Mouse (Mus musculus): ENCODE results near the gene Rarg. TPM values are rescaled to one million over a fixed set of nuclear protein-coding genes. Genes with fewer than 3 reads are reported as not detected.

Rarg gene
- polyA plus RNA-seq, 1 experiment from 2014 or later: 6.2 TPM

- H3K27me3 ChIP-seq (ENCODE audit: control insufficient read depth, insufficient read depth, low read length): no peaks in the 10 kb centered on the region
- H3K4me3 ChIP-seq (replicated peaks; ENCODE audit: low read length): no peak overlapping the region
- H3K9me3 ChIP-seq (ENCODE audit: control insufficient read depth, low read length): no peaks in the 10 kb centered on the region
- ATAC-seq (ENCODE audit: low FRiP score): no peak
- peaks cover 7% of the 10 kb centered on the region; the same call in 1 of the 2 replicates for H3K36me3 ChIP-seq (replicated peaks; ENCODE audit: control insufficient read depth, insufficient read depth)
- no peak overlapping the region for H3K27ac ChIP-seq
- H3K4me1 ChIP-seq (replicated peaks; ENCODE audit: control insufficient read depth, insufficient read depth, low read length): no peaks in the 10 kb centered on the region
- 94% methylated on average over 10 of the region's 10 CpGs for WGBS
- no peak overlapping the region for H3K9ac ChIP-seq
- H3K4me2 ChIP-seq (replicated peaks): no peak overlapping the region
- no peak for DNase-seq (ENCODE audit: low spot score)
Observed at GRCm38 (mm10) chr15:102188096-102188495, 69.2 kb downstream of the Rarg start.

- Histone ChIP-seq H3K9ac (no peak overlapping the region), H3K36me3 (replicated peaks; ENCODE audit: control insufficient read depth, insufficient read depth) (peaks cover 7% of the 10 kb centered on the region; the same call in 1 of the 2 replicates), H3K9me3 (ENCODE audit: control insufficient read depth, low read length) (no peaks in the 10 kb centered on the region), H3K4me3 (replicated peaks; ENCODE audit: low read length) (no peak overlapping the region), H3K4me1 (replicated peaks; ENCODE audit: control insufficient read depth, insufficient read depth, low read length) (no peaks in the 10 kb centered on the region), H3K27ac (no peak overlapping the region), H3K27me3 (ENCODE audit: control insufficient read depth, insufficient read depth, low read length) (no peaks in the 10 kb centered on the region), H3K4me2 (replicated peaks) (no peak overlapping the region)
- WGBS: 83% methylated on average over 11 of the region's 11 CpGs
- no peak for DNase-seq (ENCODE audit: low spot score)
- no peak for ATAC-seq (ENCODE audit: low FRiP score)
Observed at GRCm38 (mm10) chr15:102186239-102186638, 71.1 kb downstream of the Rarg start.

Other genes starting within 250 kb of the Rarg start
- gene Krt18, start 229.3 kb downstream of the Rarg start, polyA plus RNA-seq (2014; fragmentation: Nextera tagmentation; extraction: Ambion mirVana): 8.6 and 15.7 TPM in 2 replicates
- gene Eif4b, start 183.7 kb downstream of the Rarg start, polyA plus RNA-seq (2014; fragmentation: Nextera tagmentation; extraction: Ambion mirVana): 83.6 and 93.2 TPM in 2 replicates
- 9.9 and 10.4 TPM in 2 replicates for gene Tns2, start 157.1 kb downstream of the Rarg start, polyA plus RNA-seq (2014; fragmentation: Nextera tagmentation; extraction: Ambion mirVana)
- 54.8 and 62.4 TPM in 2 replicates for gene Spryd3, start 121.3 kb downstream of the Rarg start, polyA plus RNA-seq (2014; fragmentation: Nextera tagmentation; extraction: Ambion mirVana)
- 1.8 and 1.9 TPM in 2 replicates for gene Igfbp6, start 113.2 kb downstream of the Rarg start, polyA plus RNA-seq (2014; fragmentation: Nextera tagmentation; extraction: Ambion mirVana)
- 0.13 TPM in 1 of 2 replicates, not detected in the other for gene Soat2, start 107.0 kb downstream of the Rarg start, polyA plus RNA-seq (2014; fragmentation: Nextera tagmentation; extraction: Ambion mirVana)
- 45.4 and 47.1 TPM in 2 replicates for gene Zfp740, start 54.3 kb downstream of the Rarg start, polyA plus RNA-seq (2014; fragmentation: Nextera tagmentation; extraction: Ambion mirVana)
- gene Csad, start 52.8 kb downstream of the Rarg start, polyA plus RNA-seq (2014; fragmentation: Nextera tagmentation; extraction: Ambion mirVana): 27.5 and 33.3 TPM in 2 replicates
- gene Itgb7, start 25.6 kb downstream of the Rarg start, polyA plus RNA-seq (2014; fragmentation: Nextera tagmentation; extraction: Ambion mirVana): 0.22 and 1.1 TPM in 2 replicates
- not detected in 2 replicates for gene Gm9918, start 13.0 kb upstream of the Rarg start, polyA plus RNA-seq (2014; fragmentation: Nextera tagmentation; extraction: Ambion mirVana)
- 60.6 and 61.8 TPM in 2 replicates for gene Mfsd5, start 21.9 kb upstream of the Rarg start, polyA plus RNA-seq (2014; fragmentation: Nextera tagmentation; extraction: Ambion mirVana)
- 6.8 and 7.0 TPM in 2 replicates for gene Espl1, start 38.7 kb upstream of the Rarg start, polyA plus RNA-seq (2014; fragmentation: Nextera tagmentation; extraction: Ambion mirVana)
- 518 and 626 TPM in 2 replicates for gene Pfdn5, start 68.6 kb upstream of the Rarg start, polyA plus RNA-seq (2014; fragmentation: Nextera tagmentation; extraction: Ambion mirVana)
- gene Myg1, start 74.2 kb upstream of the Rarg start, polyA plus RNA-seq (2014; fragmentation: Nextera tagmentation; extraction: Ambion mirVana): 77.4 and 78.4 TPM in 2 replicates
- 30.7 and 33.8 TPM in 2 replicates for gene Aaas, start 93.3 kb upstream of the Rarg start, polyA plus RNA-seq (2014; fragmentation: Nextera tagmentation; extraction: Ambion mirVana)
- 0.64 and 0.82 TPM in 2 replicates for gene Sp7, start 109.7 kb upstream of the Rarg start, polyA plus RNA-seq (2014; fragmentation: Nextera tagmentation; extraction: Ambion mirVana)
- gene Sp1, start 148.6 kb upstream of the Rarg start, polyA plus RNA-seq (2014; fragmentation: Nextera tagmentation; extraction: Ambion mirVana): 5.3 and 6.2 TPM in 2 replicates
- 0.13 and 0.39 TPM in 2 replicates for gene Amhr2, start 187.8 kb upstream of the Rarg start, polyA plus RNA-seq (2014; fragmentation: Nextera tagmentation; extraction: Ambion mirVana)
- gene Prr13, start 201.5 kb upstream of the Rarg start, polyA plus RNA-seq (2014; fragmentation: Nextera tagmentation; extraction: Ambion mirVana): 98.3 and 105 TPM in 2 replicates
- gene Pcbp2, start 213.0 kb upstream of the Rarg start, polyA plus RNA-seq (2014; fragmentation: Nextera tagmentation; extraction: Ambion mirVana): 158 and 166 TPM in 2 replicates
- 9.6 and 17.2 TPM in 2 replicates for gene Gm10337, start 246.2 kb upstream of the Rarg start, polyA plus RNA-seq (2014; fragmentation: Nextera tagmentation; extraction: Ambion mirVana)